Mouse (Mus musculus): Measurements from ENCODE around the gene Dhcr7.

GRCm38 (mm10) chr7:143834972-143835371, 12.0 kb downstream of the Dhcr7 start:
- no peak for TF ChIP-seq CTCF (IDR thresholded peaks at IDR 0.05; ENCODE audit: low read depth, low read length)
- TF ChIP-seq POLR2A (IDR thresholded peaks at IDR 0.05; ENCODE audit: borderline replicate concordance, low read depth, low read length) = no peak
